Mouse (Mus musculus) stomach, embryonic 16.5 days (tissue): ENCODE data around the gene Setd1a. TPM values are rescaled to one million over a fixed set of nuclear protein-coding genes. Genes with fewer than 3 reads are reported as not detected.

Experiments
- ATAC-seq: fragments of 200-750 bp; cut with Nextera tagmentation; 2 replicates; pipeline ENCODE4 v1.8.0; 2017; ENCODE audit warnings: moderate number of reproducible peaks, moderate TSS enrichment; ENCODE audit not compliant: insufficient read depth, low FRiP score
- H3K27ac ChIP-seq: fragments of 300-500 bp; sonication (generic); 2 replicates; pipeline ENCODE4 v1.5.1; 2014; ENCODE audit warnings: low read length
- H3K27me3 ChIP-seq: fragments of 300-500 bp; sonication (generic); 2 replicates; pipeline ENCODE4 v1.6.1; 2014; ENCODE audit warnings: low read length, control low read depth, mixed read lengths; ENCODE audit not compliant: control insufficient read depth, insufficient read depth
- H3K36me3 ChIP-seq: fragments of 300-500 bp; sonication (generic); 2 replicates; pipeline ENCODE4 v1.6.1; 2014; ENCODE audit warnings: low read length; ENCODE audit not compliant: control insufficient read depth, insufficient read depth
- H3K4me1 ChIP-seq: fragments of 300-500 bp; sonication (generic); 2 replicates; pipeline ENCODE4 v1.6.1; 2014; ENCODE audit warnings: low read length, control low read depth, mixed read lengths; ENCODE audit not compliant: control insufficient read depth, insufficient read depth
- H3K4me2 ChIP-seq: fragments of 300-500 bp; sonication (generic); 2 replicates; pipeline ENCODE4 v1.6.1; 2014; ENCODE audit warnings: low read depth, low read length, mixed read lengths
- H3K4me3 ChIP-seq: fragments of 300-500 bp; sonication (generic); replicated peaks from 2 replicates; pipeline ENCODE4 v1.5.1; 2014; ENCODE audit warnings: mild to moderate bottlenecking, low read length
- H3K9ac ChIP-seq: fragments of 300-500 bp; sonication (generic); 2 replicates; pipeline ENCODE4 v1.6.1; 2014; ENCODE audit warnings: low read length
- H3K9me3 ChIP-seq: fragments of 300-500 bp; sonication (generic); replicated peaks from 2 replicates; pipeline ENCODE4 v1.6.1; 2016; ENCODE audit warnings: low read length, control low read depth; ENCODE audit not compliant: control insufficient read depth
- WGBS: fragments of 180-500 bp; shearing (Covaris S2); extraction: QIAGEN DNeasy Blood & Tissue Kit; methylation state at CpG from one replicate; pipeline ENCODE4 v1.1.7; 2014; 5-methylcytosine and 5-hydroxymethylcytosine counted together
- polyA plus RNA-seq: library from polyadenylated mRNA; unstranded; fragments of >200 nt; fragmentation: Nextera tagmentation; extraction: Ambion mirVana; gene quantifications from 2 replicates; pipeline ENCODE4 v1.2.1, GENCODE M21; 2015

Gene Setd1a
- polyA plus RNA-seq, 1 experiment from 2014 or later, result 16.4 TPM

DNA sequence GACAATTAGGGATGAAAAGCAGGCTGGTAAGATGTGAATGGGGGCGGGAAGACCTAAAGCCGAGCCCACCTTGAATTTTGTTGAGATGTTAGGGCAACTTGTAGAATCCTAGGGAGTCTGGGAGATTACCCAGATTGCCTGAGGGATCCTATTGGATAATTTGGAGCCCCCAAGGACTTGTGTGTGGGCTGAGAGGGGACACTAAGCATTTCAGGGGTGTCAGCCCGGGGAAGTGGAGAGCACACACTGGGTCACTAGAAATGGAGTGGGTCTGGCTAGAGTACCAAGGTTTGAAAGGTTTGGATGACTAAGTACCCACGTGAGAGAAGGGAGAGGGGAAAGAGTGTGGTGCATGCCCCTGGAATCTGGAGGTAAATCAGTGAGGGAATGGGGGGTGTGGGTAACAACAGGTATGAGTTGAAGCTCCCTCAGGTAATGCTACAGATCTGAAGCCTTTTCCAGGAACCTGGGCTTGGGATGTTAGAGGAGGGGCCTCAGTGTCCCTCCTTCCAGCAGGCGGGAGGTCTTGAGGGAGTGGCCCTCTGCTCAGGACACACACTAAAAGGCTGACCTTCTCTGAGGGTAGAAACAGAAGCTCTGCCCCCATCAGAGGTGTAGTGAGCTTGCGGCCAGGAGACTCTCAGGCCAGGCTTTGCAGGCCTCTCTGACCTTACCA is 28.8 kb upstream of the Setd1a start:
- WGBS, result 41% methylated on average over 6 of the region's 6 CpGs
- ATAC-seq, result no peak

GRCm38 (mm10) chr7:127748235-127748560 is 28.3 kb upstream of the Setd1a start:
- Histone ChIP-seq H3K4me3 (no peak overlapping the region), H3K36me3 (peaks cover 24% of the 10 kb centered on the region), H3K9ac (no peak overlapping the region), H3K9me3 (no peaks in the 10 kb centered on the region), H3K4me1 (peaks cover 12% of the 10 kb centered on the region), H3K27me3 (no peaks in the 10 kb centered on the region), H3K27ac (no peak overlapping the region), H3K4me2 (no peak overlapping the region)
- no peak for ATAC-seq
- 90% methylated on average over 28 of the region's 28 CpGs for WGBS

More for the DNA sequence above, 28.8 kb upstream of the Setd1a start:
- no peaks in the 10 kb centered on the region for H3K27me3 ChIP-seq
- H3K4me1 ChIP-seq, result peaks cover 12% of the 10 kb centered on the region
- peak overlapping the region; percentile 81 for H3K4me3 ChIP-seq
- H3K27ac ChIP-seq, result peak overlapping the region; percentile 82; the same call in 1 of the 2 replicates
- H3K36me3 ChIP-seq, result peaks cover 24% of the 10 kb centered on the region
- peak overlapping the region; percentile 85 for H3K9ac ChIP-seq
- H3K4me2 ChIP-seq, result peak overlapping the region; percentile 80
- no peaks in the 10 kb centered on the region for H3K9me3 ChIP-seq

DNA sequence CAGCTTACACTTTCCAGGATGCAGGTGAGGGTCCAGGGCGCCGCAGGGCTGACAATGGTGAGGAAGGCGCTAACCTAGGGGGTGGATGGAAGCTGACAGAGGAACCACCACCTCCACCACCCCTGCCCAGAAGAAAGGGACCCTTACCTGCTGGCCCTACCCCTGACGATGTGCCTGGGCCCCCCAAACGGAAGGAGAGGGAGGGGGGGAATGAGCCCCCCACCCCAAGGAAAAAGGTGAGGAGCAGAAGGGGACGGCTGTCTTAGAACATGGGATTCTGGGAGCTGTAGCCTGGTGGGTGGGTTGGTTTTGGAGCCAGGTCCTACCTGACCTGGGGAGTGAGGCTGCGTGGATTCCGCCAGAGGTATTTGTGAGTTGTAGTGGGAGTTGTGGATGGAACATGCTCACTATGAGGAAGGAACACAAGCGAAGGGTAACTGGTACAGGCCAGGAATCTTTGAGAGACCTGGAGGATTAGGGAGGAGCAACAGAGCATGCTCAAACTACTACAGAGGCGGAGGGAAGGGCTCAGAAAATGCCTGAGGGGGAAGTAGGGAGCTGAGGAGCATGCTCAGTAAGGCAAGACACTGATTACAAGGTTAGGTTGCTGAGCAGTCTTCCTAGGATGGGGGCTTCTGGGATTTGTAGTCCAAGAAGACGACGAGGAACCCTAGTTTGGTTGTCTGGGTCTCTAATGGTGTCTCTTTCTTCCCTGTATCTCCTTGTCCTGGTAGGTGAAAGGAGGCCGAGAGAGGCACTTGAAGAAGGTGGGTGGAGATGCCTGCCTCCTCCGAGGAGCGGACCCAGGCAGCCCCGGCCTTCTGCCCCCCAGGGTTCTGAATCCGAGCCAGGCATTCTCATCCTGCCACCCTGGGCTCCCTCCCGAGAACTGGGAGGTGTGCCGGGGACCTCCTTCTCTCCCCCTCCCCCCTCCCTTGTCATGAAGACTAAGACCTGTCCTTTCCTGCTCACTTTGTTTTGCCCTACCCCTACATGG is 26.0 kb upstream of the Setd1a start:
- WGBS, result 82% methylated on average over 19 of the region's 19 CpGs
- Histone ChIP-seq H3K4me3 (no peak overlapping the region), H3K27me3 (no peaks in the 10 kb centered on the region), H3K4me2 (no peak overlapping the region), H3K9ac (no peak overlapping the region), H3K36me3 (peaks cover 24% of the 10 kb centered on the region), H3K27ac (no peak overlapping the region), H3K4me1 (peaks cover 6% of the 10 kb centered on the region), H3K9me3 (no peaks in the 10 kb centered on the region)
- no peak for ATAC-seq

- H3K36me3 ChIP-seq, result peaks cover 24% of the 10 kb centered on the region
- no peak for ATAC-seq
- no peak overlapping the region for H3K9ac ChIP-seq
- no peaks in the 10 kb centered on the region for H3K27me3 ChIP-seq
- H3K27ac ChIP-seq, result no peak overlapping the region
- peaks cover 6% of the 10 kb centered on the region for H3K4me1 ChIP-seq
- H3K9me3 ChIP-seq, result no peaks in the 10 kb centered on the region
- 90% methylated on average over 5 of the region's 5 CpGs for WGBS
- no peak overlapping the region for H3K4me3 ChIP-seq
- H3K4me2 ChIP-seq, result no peak overlapping the region
Observed at GRCm38 (mm10) chr7:127751619-127752018, 24.9 kb upstream of the Setd1a start.

DNA sequence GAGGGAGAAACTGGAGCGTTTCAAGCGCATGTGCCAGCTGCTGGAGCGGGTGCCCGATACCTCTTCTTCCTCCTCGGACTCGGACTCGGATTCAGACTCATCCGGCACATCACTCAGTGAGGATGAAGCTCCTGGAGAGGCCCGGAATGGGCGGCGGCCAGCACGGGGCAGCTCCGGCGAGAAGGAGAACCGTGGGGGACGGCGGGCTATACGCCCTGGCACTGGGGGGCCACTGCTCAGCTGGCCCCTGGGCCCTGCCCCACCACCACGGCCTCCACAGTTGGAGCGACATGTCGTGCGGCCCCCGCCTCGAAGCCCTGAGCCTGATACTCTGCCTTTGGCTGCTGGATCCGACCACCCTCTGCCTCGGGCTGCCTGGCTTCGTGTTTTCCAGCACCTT is 24.4 kb upstream of the Setd1a start:
- Histone ChIP-seq H3K4me3 (no peak overlapping the region), H3K4me2 (no peak overlapping the region), H3K27ac (no peak overlapping the region), H3K9me3 (no peaks in the 10 kb centered on the region), H3K27me3 (no peaks in the 10 kb centered on the region), H3K36me3 (peaks cover 24% of the 10 kb centered on the region), H3K4me1 (peaks cover 6% of the 10 kb centered on the region), H3K9ac (no peak overlapping the region)
- WGBS, result 90% methylated on average over 27 of the region's 27 CpGs
- no peak for ATAC-seq

- no peak for ATAC-seq
- peaks cover 24% of the 10 kb centered on the region for H3K36me3 ChIP-seq
- no peak overlapping the region for H3K9ac ChIP-seq
- 57% methylated on average over 5 of the region's 5 CpGs for WGBS
- H3K4me2 ChIP-seq, result no peak overlapping the region
- H3K27me3 ChIP-seq, result no peaks in the 10 kb centered on the region
- H3K27ac ChIP-seq, result no peak overlapping the region
- no peaks in the 10 kb centered on the region for H3K9me3 ChIP-seq
- H3K4me3 ChIP-seq, result no peak overlapping the region
- no peaks in the 10 kb centered on the region; the same call in 1 of the 2 replicates for H3K4me1 ChIP-seq
Observed at GRCm38 (mm10) chr7:127753158-127753557, 23.3 kb upstream of the Setd1a start.

- Histone ChIP-seq H3K9ac (no peak overlapping the region), H3K27me3 (no peaks in the 10 kb centered on the region), H3K36me3 (peaks cover 24% of the 10 kb centered on the region), H3K4me1 (no peaks in the 10 kb centered on the region; the same call in 1 of the 2 replicates), H3K4me2 (no peak overlapping the region), H3K27ac (no peak overlapping the region), H3K4me3 (no peak overlapping the region), H3K9me3 (no peaks in the 10 kb centered on the region)
- 81% methylated on average over 7 of the region's 7 CpGs for WGBS
- ATAC-seq, result no peak
Observed at GRCm38 (mm10) chr7:127753741-127754140, 22.7 kb upstream of the Setd1a start.

GRCm38 (mm10) chr7:127759716-127760115 is 16.8 kb upstream of the Setd1a start:
- 51% methylated on average over 6 of the region's 6 CpGs for WGBS
- 0 out of 2 replicates have a peak overlapping the region, but pooled peaks have one; percentile 9 for H3K27ac ChIP-seq
- no peaks in the 10 kb centered on the region for H3K9me3 ChIP-seq
- H3K9ac ChIP-seq, result no peak overlapping the region
- peaks cover 13% of the 10 kb centered on the region; the same call in 1 of the 2 replicates for H3K36me3 ChIP-seq
- peaks cover 4% of the 10 kb centered on the region; the same call in 1 of the 2 replicates for H3K4me1 ChIP-seq
- no peak overlapping the region for H3K4me2 ChIP-seq
- no peaks in the 10 kb centered on the region for H3K27me3 ChIP-seq
- H3K4me3 ChIP-seq, result no peak overlapping the region
- no peak for ATAC-seq

DNA sequence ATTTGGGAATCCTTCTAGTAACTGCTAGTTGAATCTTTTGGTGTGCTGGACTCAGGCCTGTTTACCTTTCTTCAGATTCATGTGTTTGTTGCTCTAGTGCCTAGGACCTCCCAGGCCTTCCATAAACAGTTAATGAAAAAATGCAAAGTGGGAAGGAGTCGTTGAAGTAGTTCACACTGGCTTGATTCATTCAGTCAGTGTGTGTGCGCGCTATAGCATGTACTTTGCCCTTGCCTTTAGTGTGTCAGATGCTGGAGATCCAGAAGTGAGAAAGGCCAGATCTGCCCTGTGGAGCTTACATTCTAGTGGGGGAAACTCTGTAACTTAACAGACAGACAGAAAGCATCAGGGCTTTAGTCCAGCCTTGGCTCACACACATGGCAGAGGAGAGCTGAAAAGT is 16.0 kb upstream of the Setd1a start:
- no peaks in the 10 kb centered on the region for H3K9me3 ChIP-seq
- H3K4me1 ChIP-seq, result peaks cover 4% of the 10 kb centered on the region; the same call in 1 of the 2 replicates
- H3K27me3 ChIP-seq, result no peaks in the 10 kb centered on the region
- H3K4me2 ChIP-seq, result no peak overlapping the region
- no peak overlapping the region for H3K27ac ChIP-seq
- ATAC-seq, result peak; percentile 37; the same call in 1 of the 2 replicates
- H3K4me3 ChIP-seq, result no peak overlapping the region
- peak overlapping the region; percentile 5; the same call in 1 of the 2 replicates for H3K9ac ChIP-seq
- WGBS, result 70% methylated on average over 3 of the region's 3 CpGs
- peaks cover 13% of the 10 kb centered on the region; the same call in 1 of the 2 replicates for H3K36me3 ChIP-seq
